Comparison of ENCODE assay signal across 11 mouse cellular contexts in genomic region chr1:89634055-89634454, GRCm38 (mm10).
DNase-seq lines count a peak whose midpoint lies in the region; ATAC-seq and TF ChIP-seq lines count a peak whose summit lies in the region.
"Had no signal": no experiment of that assay in that cellular context is flagged by ENCODE, and none has a peak within 500 bp of the region (broad histone marks: within the 10 kb centered on the region; RNA-seq: fewer than 3 reads in every experiment).

No protein-coding gene starts in this region.

- H3K4me2 ChIP-seq in heart, postnatal 0 days (ENCODE audit: low read depth, low read length), result no peak overlapping the region
- H3K4me2 ChIP-seq: neural tube, embryonic 12.5 days had no signal

- no peak for DNase-seq in heart, postnatal 0 days (ENCODE audit: low spot score)
- DNase-seq in heart, postnatal 36 days, result no peak
- DNase-seq in liver, adult 2 months (ENCODE audit: extremely low read depth, low read depth, low spot score), result no peak
- DNase-seq in liver (no peak), R1 (ENCODE audit: low read depth, low spot score) (peak; percentile 72)
- DNase-seq in thymus, adult 2 months, result no peak
- no peak for DNase-seq in heart, adult 8-10 months (ENCODE audit: low spot score)
- DNase-seq: heart, postnatal 14 days had no signal

- WGBS in heart, postnatal 0 days, result 74% methylated on average over 14 of the region's 14 CpGs
- WGBS in liver, adult 2 months, result 87% methylated on average over 14 of the region's 14 CpGs
- WGBS in thymus, adult 2 months, result 88% methylated on average over 14 of the region's 14 CpGs

- no peak for TF ChIP-seq POLR2A in liver, adult 2 months (IDR thresholded peaks at IDR 0.05; ENCODE audit: extremely low read depth, insufficient read depth, low read length)
- TF ChIP-seq POLR2A in ES-Bruce4 (IDR thresholded peaks at IDR 0.05; ENCODE audit: insufficient read depth, low read length), result no peak
- TF ChIP-seq POLR2A in thymus, adult 2 months (IDR thresholded peaks at IDR 0.05; ENCODE audit: control insufficient read depth, extremely low read depth, insufficient read depth, low read length, poor library complexity), result no peak

- H3K27ac ChIP-seq in heart, postnatal 0 days (ENCODE audit: low read depth), result no peak overlapping the region
- no peak overlapping the region for H3K27ac ChIP-seq in liver, adult 2 months (replicated peaks; ENCODE audit: insufficient read depth, low read depth, low read length)
- H3K27ac ChIP-seq in ES-Bruce4 (ENCODE audit: insufficient read depth, low read length), result no peak overlapping the region
- H3K27ac ChIP-seq in thymus, adult 2 months (ENCODE audit: control insufficient read depth, insufficient read depth, low read length), result no peak overlapping the region
- H3K27ac ChIP-seq: neural tube, embryonic 12.5 days had no signal

- peaks cover 25% of the 10 kb centered on the region for H3K36me3 ChIP-seq in heart, postnatal 0 days (replicated peaks; ENCODE audit: control insufficient read depth, insufficient read depth, low read length)
- no peaks in the 10 kb centered on the region for H3K36me3 ChIP-seq in liver, adult 2 months (ENCODE audit: control insufficient read depth, insufficient read depth, low read length)
- H3K36me3 ChIP-seq in ES-Bruce4 (ENCODE audit: control insufficient read depth, insufficient read depth, low read length, poor library complexity, severe bottlenecking), result no peaks in the 10 kb centered on the region
- H3K36me3 ChIP-seq in thymus, adult 2 months (ENCODE audit: control insufficient read depth, insufficient read depth, low read length), result no peaks in the 10 kb centered on the region

- TF ChIP-seq EP300 in heart, postnatal 0 days (IDR thresholded peaks at IDR 0.05; ENCODE audit: low read depth), result no peak
- no peak for TF ChIP-seq EP300 in ES-Bruce4 (IDR thresholded peaks at IDR 0.05; ENCODE audit: insufficient read depth, low read depth, low read length)

- intact Hi-C loops in heart, postnatal 36 days (cut with DNase I), result no loop called here

- no peaks in the 10 kb centered on the region for H3K27me3 ChIP-seq in heart, postnatal 0 days (ENCODE audit: control insufficient read depth, insufficient read depth, low read length)
- no peaks in the 10 kb centered on the region for H3K27me3 ChIP-seq in liver, adult 2 months (ENCODE audit: control insufficient read depth, insufficient read depth, low read length)
- H3K27me3 ChIP-seq in ES-Bruce4 (ENCODE audit: control insufficient read depth, insufficient read depth, low read length, poor library complexity, severe bottlenecking), result no peaks in the 10 kb centered on the region
- no peaks in the 10 kb centered on the region for H3K27me3 ChIP-seq in thymus, adult 2 months (ENCODE audit: control insufficient read depth, insufficient read depth, low read length)
- H3K27me3 ChIP-seq: neural tube, embryonic 12.5 days had no signal

- H3K4me1 ChIP-seq in heart, postnatal 0 days (ENCODE audit: control insufficient read depth, insufficient read depth), result peaks cover 15% of the 10 kb centered on the region
- no peaks in the 10 kb centered on the region for H3K4me1 ChIP-seq in liver, adult 2 months (ENCODE audit: control insufficient read depth, insufficient read depth, low read length)
- H3K4me1 ChIP-seq in ES-Bruce4 (ENCODE audit: control insufficient read depth, insufficient read depth, low read length), result no peaks in the 10 kb centered on the region
- H3K4me1 ChIP-seq in thymus, adult 2 months (replicated peaks; ENCODE audit: control insufficient read depth, insufficient read depth, low read length), result no peaks in the 10 kb centered on the region
- H3K4me1 ChIP-seq: neural tube, embryonic 12.5 days had no signal

- no peak for ATAC-seq in heart, postnatal 0 days (ENCODE audit: insufficient read depth, low read depth)
- ATAC-seq: intestine, embryonic 16.5 days had no signal

- peak; percentile 25; the same call in 1 of the 2 replicates for TF ChIP-seq CTCF in heart, postnatal 0 days (IDR thresholded peaks at IDR 0.05; ENCODE audit: low read depth)
- 0 out of 2 replicates have a peak, but pooled peaks have one; percentile 0 for TF ChIP-seq CTCF in liver, adult 2 months (IDR thresholded peaks at IDR 0.05; ENCODE audit: low read depth, low read length)
- TF ChIP-seq CTCF in ES-Bruce4 (IDR thresholded peaks at IDR 0.05; ENCODE audit: low read depth, low read length), result peak; percentile 58
- TF ChIP-seq CTCF in thymus, adult 2 months (IDR thresholded peaks at IDR 0.05; ENCODE audit: borderline replicate concordance, control insufficient read depth, extremely low read depth, insufficient read depth, low read length, poor library complexity), result no peak

- no peaks in the 10 kb centered on the region for H3K9me3 ChIP-seq in heart, postnatal 0 days (replicated peaks; ENCODE audit: control insufficient read depth, low read length)
- H3K9me3 ChIP-seq in ES-Bruce4 (replicated peaks; ENCODE audit: control insufficient read depth, insufficient read depth, low read length, poor library complexity, severe bottlenecking), result no peaks in the 10 kb centered on the region
- H3K9me3 ChIP-seq: neural tube, embryonic 12.5 days had no signal

- no peak overlapping the region for H3K9ac ChIP-seq in heart, postnatal 0 days (replicated peaks; ENCODE audit: low read depth, low read length)
- no peak overlapping the region for H3K9ac ChIP-seq in liver, adult 2 months (ENCODE audit: low read depth, low read length)
- H3K9ac ChIP-seq in ES-Bruce4 (ENCODE audit: low read depth, poor library complexity, severe bottlenecking), result no peak overlapping the region
- H3K9ac ChIP-seq: neural tube, embryonic 12.5 days had no signal

- no peak overlapping the region for H3K4me3 ChIP-seq in heart, postnatal 0 days (ENCODE audit: low read depth, low read length)
- H3K4me3 ChIP-seq in liver, adult 2 months (ENCODE audit: insufficient read depth, low read depth, low read length), result no peak overlapping the region
- no peak overlapping the region for H3K4me3 ChIP-seq in ES-Bruce4 (ENCODE audit: low read depth, low read length)
- no peak overlapping the region for H3K4me3 ChIP-seq in thymus, adult 2 months (ENCODE audit: control insufficient read depth, insufficient read depth, low read length)
- H3K4me3 ChIP-seq: neural tube, embryonic 12.5 days had no signal

- no peaks in the 10 kb centered on the region for H3K79me2 ChIP-seq in liver, adult 2 months (ENCODE audit: control insufficient read depth, insufficient read depth, low read length)
